ENCODE assay signal across 9 mouse cellular contexts in the genomic region with DNA sequence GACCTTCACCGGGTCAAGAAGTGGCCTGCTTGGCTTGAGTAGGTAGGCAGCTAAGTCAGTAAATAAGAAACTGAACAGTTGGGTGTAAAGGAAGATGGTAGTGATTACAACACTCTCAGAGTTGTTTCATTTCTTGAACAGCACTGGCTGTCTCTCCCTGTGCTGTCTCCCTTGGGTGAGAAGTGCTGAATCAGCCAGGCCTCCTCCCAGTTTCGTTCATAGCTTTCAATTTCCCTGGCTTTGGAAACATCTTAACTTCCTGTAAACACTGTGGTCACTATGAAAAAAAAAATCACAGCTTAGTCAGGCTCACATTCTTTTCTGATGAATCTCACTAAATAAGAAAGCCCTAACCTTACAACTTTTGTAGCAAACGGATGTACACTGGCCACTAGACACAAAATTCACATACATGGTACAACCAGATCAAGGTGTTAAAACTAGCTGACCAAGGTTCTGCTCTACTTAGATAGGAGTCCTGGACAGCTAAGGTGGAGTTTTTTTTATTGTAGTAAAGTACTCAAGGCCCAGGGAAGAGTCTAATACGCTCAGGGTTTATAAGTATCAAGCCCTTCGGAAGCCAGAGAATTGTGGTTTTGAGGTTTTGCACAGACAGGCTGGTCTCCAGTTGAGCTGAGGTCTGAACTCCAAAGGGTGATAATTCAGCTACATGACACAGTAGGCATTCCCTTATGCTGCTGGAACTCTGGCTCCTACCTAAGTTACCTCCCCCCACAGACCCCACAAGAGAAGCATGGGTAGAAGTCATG. TPM values are rescaled to one million over a fixed set of nuclear protein-coding genes. Genes with fewer than 3 reads are reported as not detected.
DNase-seq lines count a peak whose midpoint lies in the region; ATAC-seq and TF ChIP-seq lines count a peak whose summit lies in the region.
"Not testable (repeated sequence)": the region's sequence is repeated elsewhere in the genome, so short reads cannot be mapped to it uniquely, and the experiment has no call there.
"Had no signal": no experiment of that assay in that cellular context is flagged by ENCODE, and none has a peak within 500 bp of the region (broad histone marks: within the 10 kb centered on the region; RNA-seq: fewer than 3 reads in every experiment).

Gene Ifi204 (minus strand): TSS at position 96 of the 770 bp plus-strand sequence.

- H3K4me1 ChIP-seq in heart, postnatal 0 days (ENCODE audit: control insufficient read depth, insufficient read depth); kidney, adult 2 months (ENCODE audit: control insufficient read depth, insufficient read depth, low read length); liver, adult 2 months (ENCODE audit: control insufficient read depth, insufficient read depth, low read length): not testable (repeated sequence)

- H3K27me3 ChIP-seq in heart, postnatal 0 days (ENCODE audit: control insufficient read depth, insufficient read depth, low read length); kidney, adult 2 months (replicated peaks; ENCODE audit: control insufficient read depth, insufficient read depth, low read length); liver, adult 2 months (ENCODE audit: control insufficient read depth, insufficient read depth, low read length): not testable (repeated sequence)

- H3K36me3 ChIP-seq in heart, postnatal 0 days (replicated peaks; ENCODE audit: control insufficient read depth, insufficient read depth, low read length); kidney, adult 2 months (ENCODE audit: control insufficient read depth, insufficient read depth, low read length); liver, adult 2 months (ENCODE audit: control insufficient read depth, insufficient read depth, low read length): not testable (repeated sequence)

- not testable (repeated sequence) for H3K9me3 ChIP-seq in heart, postnatal 0 days (replicated peaks; ENCODE audit: control insufficient read depth, low read length)

- H3K27ac ChIP-seq in heart, postnatal 0 days (ENCODE audit: low read depth) = peak within 1 kb of the TSS; percentile 46; the same call in 1 of the 2 replicates
- H3K27ac ChIP-seq in kidney, adult 2 months (ENCODE audit: insufficient read depth, low read depth, low read length) = peak within 1 kb of the TSS; percentile 68
- peak within 1 kb of the TSS; percentile 54; the same call in 1 of the 2 replicates for H3K27ac ChIP-seq in liver, adult 2 months (replicated peaks; ENCODE audit: insufficient read depth, low read depth, low read length)

- TF ChIP-seq CTCF in heart, postnatal 0 days (IDR thresholded peaks at IDR 0.05; ENCODE audit: low read depth); kidney, adult 2 months (conservative IDR thresholded peaks at IDR 0.05; ENCODE audit: insufficient read depth, insufficient read length, low read depth, low read length); liver, adult 2 months (IDR thresholded peaks at IDR 0.05; ENCODE audit: low read depth, low read length): not testable (repeated sequence)

- DNase-seq in CD4-positive helper T cell, adult 2 months (ENCODE audit: low read depth, low spot score) = peak; percentile 51
- peak; percentile 13 for DNase-seq in adrenal gland, postnatal 10 days
- peak; percentile 20 for DNase-seq in heart, postnatal 0 days (ENCODE audit: low spot score)
- peak; percentile 75 for DNase-seq in kidney, adult 2 months
- peak; percentile 54 for DNase-seq in liver, adult 2 months (ENCODE audit: extremely low read depth, low read depth, low spot score)
- DNase-seq in lung, postnatal 36 days = peak; percentile 61
- DNase-seq in spleen, postnatal 36 days (ENCODE audit: low spot score in 2 of 2) = peak; percentile 17 to 32

- not testable (repeated sequence) for H3K4me2 ChIP-seq in heart, postnatal 0 days (ENCODE audit: low read depth, low read length)

- not testable (repeated sequence) for H3K9ac ChIP-seq in heart, postnatal 0 days (replicated peaks; ENCODE audit: low read depth, low read length)
- peak within 1 kb of the TSS; percentile 47; the same call in 1 of the 2 replicates for H3K9ac ChIP-seq in liver, adult 2 months (ENCODE audit: low read depth, low read length)

- H3K79me2 ChIP-seq in liver, adult 2 months (ENCODE audit: control insufficient read depth, insufficient read depth, low read length) = not testable (repeated sequence)

- not testable (repeated sequence) for TF ChIP-seq EP300 in heart, postnatal 0 days (IDR thresholded peaks at IDR 0.05; ENCODE audit: low read depth)

- not testable (repeated sequence) for TF ChIP-seq POLR2A in kidney, adult 2 months (IDR thresholded peaks at IDR 0.05; ENCODE audit: low read depth, low read length); liver, adult 2 months (IDR thresholded peaks at IDR 0.05; ENCODE audit: extremely low read depth, insufficient read depth, low read length)

- ATAC-seq in frontal cortex, adult (ENCODE audit: low TSS enrichment) = 0 out of 2 replicates have a peak, but pooled peaks have one; percentile 27
- not testable (repeated sequence) for ATAC-seq in heart, postnatal 0 days (ENCODE audit: insufficient read depth, low read depth)

- H3K4me3 ChIP-seq in heart, postnatal 0 days (ENCODE audit: low read depth, low read length) = not testable (repeated sequence)
- peak within 1 kb of the TSS; percentile 22; the same call in 1 of the 2 replicates for H3K4me3 ChIP-seq in kidney, adult 2 months (ENCODE audit: insufficient read depth, low read depth, low read length)
- peak within 1 kb of the TSS; percentile 48 for H3K4me3 ChIP-seq in liver, adult 2 months (ENCODE audit: insufficient read depth, low read depth, low read length)

- WGBS in heart, postnatal 0 days = 69% methylated on average over 5 of the region's 5 CpGs
- WGBS in kidney, adult 2 months = 63% methylated on average over 5 of the region's 5 CpGs
- WGBS in liver, adult 2 months = 64% methylated on average over 5 of the region's 5 CpGs

RNA-seq across cellular contexts. Expression of gene Ifi204, which starts in this region (rescaled TPM):
- 1 to 10 TPM; 2.8 to 4.9 TPM for total RNA-seq in adrenal gland, postnatal 10 days (2021)
- total RNA-seq in heart, postnatal 0 days (2014; rRNA removed; ENCODE audit: low replicate concordance) = 1.9 and 2.7 TPM in 2 replicates
- polyA plus RNA-seq in heart, postnatal 0 days (2015; fragmentation: Nextera tagmentation; extraction: Ambion mirVana) = 1.8 and 2.1 TPM in 2 replicates
- polyA plus RNA-seq in kidney, adult 2 months (2012; rRNA removed) = 0.75 and 1.0 TPM in 2 replicates
- total RNA-seq in liver, adult 2 months (2014; rRNA removed) = 10.2 and 17.7 TPM in 2 replicates
- 0.41 and 0.99 TPM in 2 replicates for polyA plus RNA-seq in liver, adult 2 months (2012; rRNA removed)
- total RNA-seq: left cerebral cortex, postnatal 14 days had no signal

Comparison
In these comparisons a context has a peak if more than half of its experiments do, and no peak if none do; other contexts are left out.
1. DNase-seq: peak in every context shown above with its lines; median percentile 75 in kidney, adult 2 months; 61 in lung, postnatal 36 days; 54 in liver, adult 2 months; 51 in CD4-positive helper T cell, adult 2 months; 24 in spleen, postnatal 36 days; 20 in heart, postnatal 0 days; 13 in adrenal gland, postnatal 10 days.